Mouse (Mus musculus): ENCODE results near the gene Mfsd10. TPM values are rescaled to one million over a fixed set of nuclear protein-coding genes. Genes with fewer than 3 reads are reported as not detected.

Gene Mfsd10
- polyA plus RNA-seq, 1 experiment from 2014 or later, result 88.5 TPM

- ATAC-seq (ENCODE audit: insufficient read depth, low FRiP score, low TSS enrichment) (no peak), DNase-seq (ENCODE audit: low spot score) (no peak)
- Histone ChIP-seq H3K4me1 (ENCODE audit: control insufficient read depth, insufficient read depth, low read length) (peaks cover 3% of the 10 kb centered on the region; the same call in 1 of the 2 replicates), H3K4me2 (ENCODE audit: low read depth) (no peak overlapping the region), H3K36me3 (ENCODE audit: control insufficient read depth, insufficient read depth, low read length) (peaks cover 27% of the 10 kb centered on the region), H3K4me3 (ENCODE audit: low read depth, low read length) (no peak overlapping the region), H3K9me3 (ENCODE audit: control insufficient read depth, low read length) (no peaks in the 10 kb centered on the region), H3K9ac (ENCODE audit: low read length) (no peak overlapping the region), H3K27ac (ENCODE audit: low read depth, low read length) (no peak overlapping the region), H3K27me3 (ENCODE audit: control insufficient read depth, insufficient read depth, low read length) (no peaks in the 10 kb centered on the region)
- 95% methylated on average over 9 of the region's 9 CpGs for WGBS
These were observed 17.9 kb upstream of the Mfsd10 start for GRCm38 (mm10) chr5:34654881-34655280.

GRCm38 (mm10) chr5:34652961-34653360, 15.9 kb upstream of the Mfsd10 start:
- no peaks in the 10 kb centered on the region for H3K4me1 ChIP-seq (ENCODE audit: control insufficient read depth, insufficient read depth, low read length)
- H3K4me3 ChIP-seq (ENCODE audit: low read depth, low read length), result no peak overlapping the region
- H3K27ac ChIP-seq (ENCODE audit: low read depth, low read length), result no peak overlapping the region
- no peaks in the 10 kb centered on the region for H3K9me3 ChIP-seq (ENCODE audit: control insufficient read depth, low read length)
- H3K27me3 ChIP-seq (ENCODE audit: control insufficient read depth, insufficient read depth, low read length), result no peaks in the 10 kb centered on the region
- ATAC-seq (ENCODE audit: insufficient read depth, low FRiP score, low TSS enrichment), result no peak
- WGBS, result 92% methylated on average over 5 of the region's 5 CpGs
- no peak overlapping the region for H3K4me2 ChIP-seq (ENCODE audit: low read depth)
- no peak for DNase-seq (ENCODE audit: low spot score)
- H3K36me3 ChIP-seq (ENCODE audit: control insufficient read depth, insufficient read depth, low read length), result peaks cover 36% of the 10 kb centered on the region
- no peak overlapping the region for H3K9ac ChIP-seq (ENCODE audit: low read length)

GRCm38 (mm10) chr5:34647581-34647980, 10.6 kb upstream of the Mfsd10 start:
- no peak for ATAC-seq (ENCODE audit: insufficient read depth, low FRiP score, low TSS enrichment)

GRCm38 (mm10) chr5:34642932-34643331, 5.9 kb upstream of the Mfsd10 start:
- H3K4me1 ChIP-seq (ENCODE audit: control insufficient read depth, insufficient read depth, low read length), result no peaks in the 10 kb centered on the region
- H3K4me3 ChIP-seq (ENCODE audit: low read depth, low read length), result no peak overlapping the region
- H3K27me3 ChIP-seq (ENCODE audit: control insufficient read depth, insufficient read depth, low read length), result no peaks in the 10 kb centered on the region
- H3K36me3 ChIP-seq (ENCODE audit: control insufficient read depth, insufficient read depth, low read length), result peaks cover 16% of the 10 kb centered on the region
- DNase-seq (ENCODE audit: low spot score) (peak; percentile 31), ATAC-seq (ENCODE audit: insufficient read depth, low FRiP score, low TSS enrichment) (no peak)
- no peak overlapping the region for H3K9ac ChIP-seq (ENCODE audit: low read length)
- 80% methylated on average over 5 of the region's 5 CpGs for WGBS
- no peak overlapping the region for H3K27ac ChIP-seq (ENCODE audit: low read depth, low read length)
- H3K9me3 ChIP-seq (ENCODE audit: control insufficient read depth, low read length), result no peaks in the 10 kb centered on the region
- no peak overlapping the region for H3K4me2 ChIP-seq (ENCODE audit: low read depth)

More at GRCm38 (mm10) chr5:34647581-34647980, 10.6 kb upstream of the Mfsd10 start:
- no peak overlapping the region for H3K4me2 ChIP-seq (ENCODE audit: low read depth)
- peaks cover 33% of the 10 kb centered on the region for H3K36me3 ChIP-seq (ENCODE audit: control insufficient read depth, insufficient read depth, low read length)
- no peaks in the 10 kb centered on the region for H3K9me3 ChIP-seq (ENCODE audit: control insufficient read depth, low read length)
- no peak overlapping the region for H3K27ac ChIP-seq (ENCODE audit: low read depth, low read length)
- no peak overlapping the region for H3K4me3 ChIP-seq (ENCODE audit: low read depth, low read length)
- no peaks in the 10 kb centered on the region for H3K27me3 ChIP-seq (ENCODE audit: control insufficient read depth, insufficient read depth, low read length)
- DNase-seq (ENCODE audit: low spot score), result peak; percentile 80
- no peak overlapping the region for H3K9ac ChIP-seq (ENCODE audit: low read length)
- WGBS, result 53% methylated on average over 4 of the region's 4 CpGs
- no peaks in the 10 kb centered on the region for H3K4me1 ChIP-seq (ENCODE audit: control insufficient read depth, insufficient read depth, low read length)

- H3K4me3 ChIP-seq (ENCODE audit: low read depth, low read length), result no peak overlapping the region
- no peak overlapping the region for H3K27ac ChIP-seq (ENCODE audit: low read depth, low read length)
- no peaks in the 10 kb centered on the region for H3K9me3 ChIP-seq (ENCODE audit: control insufficient read depth, low read length)
- WGBS, result 92% methylated on average over 3 of the region's 3 CpGs
- ATAC-seq (ENCODE audit: insufficient read depth, low FRiP score, low TSS enrichment) (no peak), DNase-seq (ENCODE audit: low spot score) (no peak)
- H3K4me1 ChIP-seq (ENCODE audit: control insufficient read depth, insufficient read depth, low read length), result no peaks in the 10 kb centered on the region
- no peak overlapping the region for H3K9ac ChIP-seq (ENCODE audit: low read length)
- no peak overlapping the region for H3K4me2 ChIP-seq (ENCODE audit: low read depth)
- no peaks in the 10 kb centered on the region for H3K27me3 ChIP-seq (ENCODE audit: control insufficient read depth, insufficient read depth, low read length)
- H3K36me3 ChIP-seq (ENCODE audit: control insufficient read depth, insufficient read depth, low read length), result peaks cover 16% of the 10 kb centered on the region
These were observed 5.0 kb upstream of the Mfsd10 start for GRCm38 (mm10) chr5:34641991-34642390.

- 84% methylated on average over 7 of the region's 7 CpGs for WGBS
- H3K9me3 ChIP-seq (ENCODE audit: control insufficient read depth, low read length), result no peaks in the 10 kb centered on the region
- no peak overlapping the region for H3K4me2 ChIP-seq (ENCODE audit: low read depth)
- H3K27ac ChIP-seq (ENCODE audit: low read depth, low read length), result no peak overlapping the region
- H3K4me3 ChIP-seq (ENCODE audit: low read depth, low read length), result no peak overlapping the region
- no peak overlapping the region for H3K9ac ChIP-seq (ENCODE audit: low read length)
- DNase-seq (ENCODE audit: low spot score) (no peak), ATAC-seq (ENCODE audit: insufficient read depth, low FRiP score, low TSS enrichment) (no peak)
- peaks cover 8% of the 10 kb centered on the region for H3K36me3 ChIP-seq (ENCODE audit: control insufficient read depth, insufficient read depth, low read length)
- H3K27me3 ChIP-seq (ENCODE audit: control insufficient read depth, insufficient read depth, low read length), result no peaks in the 10 kb centered on the region
- peaks cover 3% of the 10 kb centered on the region for H3K4me1 ChIP-seq (ENCODE audit: control insufficient read depth, insufficient read depth, low read length)
These were observed 662 bp upstream of the Mfsd10 start for GRCm38 (mm10) chr5:34637591-34638156.

- Histone ChIP-seq H3K36me3 (ENCODE audit: control insufficient read depth, insufficient read depth, low read length) (peaks cover 11% of the 10 kb centered on the region), H3K27ac (ENCODE audit: low read depth, low read length) (no peak overlapping the region)
These were observed 1.3 kb downstream of the Mfsd10 start for GRCm38 (mm10) chr5:34635665-34636192.

GRCm38 (mm10) chr5:34634746-34635400, 2.1 kb downstream of the Mfsd10 start:
- Histone ChIP-seq H3K4me2 (ENCODE audit: low read depth) (no peak overlapping the region), H3K9me3 (ENCODE audit: control insufficient read depth, low read length) (no peaks in the 10 kb centered on the region), H3K9ac (ENCODE audit: low read length) (no peak overlapping the region), H3K27me3 (ENCODE audit: control insufficient read depth, insufficient read depth, low read length) (no peaks in the 10 kb centered on the region), H3K36me3 (ENCODE audit: control insufficient read depth, insufficient read depth, low read length) (peaks cover 14% of the 10 kb centered on the region), H3K4me1 (ENCODE audit: control insufficient read depth, insufficient read depth, low read length) (peaks cover 3% of the 10 kb centered on the region), H3K27ac (ENCODE audit: low read depth, low read length) (no peak overlapping the region), H3K4me3 (ENCODE audit: low read depth, low read length) (no peak overlapping the region)
- DNase-seq (ENCODE audit: low spot score) (no peak), ATAC-seq (ENCODE audit: insufficient read depth, low FRiP score, low TSS enrichment) (no peak)
- 90% methylated on average over 13 of the region's 13 CpGs for WGBS

More at GRCm38 (mm10) chr5:34635665-34636192, 1.3 kb downstream of the Mfsd10 start:
- ATAC-seq (ENCODE audit: insufficient read depth, low FRiP score, low TSS enrichment) (no peak), DNase-seq (ENCODE audit: low spot score) (no peak)
- no peaks in the 10 kb centered on the region for H3K9me3 ChIP-seq (ENCODE audit: control insufficient read depth, low read length)
- WGBS, result 67% methylated on average over 10 of the region's 10 CpGs
- no peaks in the 10 kb centered on the region for H3K27me3 ChIP-seq (ENCODE audit: control insufficient read depth, insufficient read depth, low read length)
- H3K4me1 ChIP-seq (ENCODE audit: control insufficient read depth, insufficient read depth, low read length), result peaks cover 3% of the 10 kb centered on the region
- peak overlapping the region; percentile 71; the same call in 1 of the 2 replicates for H3K9ac ChIP-seq (ENCODE audit: low read length)
- H3K4me2 ChIP-seq (ENCODE audit: low read depth), result peak overlapping the region; percentile 96
- peak overlapping the region; percentile 54; the same call in 1 of the 2 replicates for H3K4me3 ChIP-seq (ENCODE audit: low read depth, low read length)

GRCm38 (mm10) chr5:34633641-34634040, 3.4 kb downstream of the Mfsd10 start:
- DNase-seq (ENCODE audit: low spot score) (no peak), ATAC-seq (ENCODE audit: insufficient read depth, low FRiP score, low TSS enrichment) (no peak)
- Histone ChIP-seq H3K4me1 (ENCODE audit: control insufficient read depth, insufficient read depth, low read length) (peaks cover 3% of the 10 kb centered on the region), H3K27ac (ENCODE audit: low read depth, low read length) (no peak overlapping the region), H3K9ac (ENCODE audit: low read length) (no peak overlapping the region), H3K4me2 (ENCODE audit: low read depth) (no peak overlapping the region), H3K4me3 (ENCODE audit: low read depth, low read length) (no peak overlapping the region), H3K9me3 (ENCODE audit: control insufficient read depth, low read length) (no peaks in the 10 kb centered on the region), H3K27me3 (ENCODE audit: control insufficient read depth, insufficient read depth, low read length) (no peaks in the 10 kb centered on the region), H3K36me3 (ENCODE audit: control insufficient read depth, insufficient read depth, low read length) (peaks cover 14% of the 10 kb centered on the region)
- WGBS, result 77% methylated on average over 4 of the region's 4 CpGs
